Comparison of ENCODE assay signal across 21 mouse cellular contexts in genomic region chr13:19022310-19022709, GRCm38 (mm10).
DNase-seq lines count a peak whose midpoint lies in the region; ATAC-seq and TF ChIP-seq lines count a peak whose summit lies in the region.
"Had no signal": no experiment of that assay in that cellular context is flagged by ENCODE, and none has a peak within 500 bp of the region (broad histone marks: within the 10 kb centered on the region; RNA-seq: fewer than 3 reads in every experiment).

No protein-coding gene starts in this region.

- H3K4me3 ChIP-seq in hindbrain, embryonic 15.5 days = no peak overlapping the region
- H3K4me3 ChIP-seq in hindbrain, embryonic 12.5 days = no peak overlapping the region
- H3K4me3 ChIP-seq in lung, postnatal 0 days (ENCODE audit: low read depth, low read length) = no peak overlapping the region
- H3K4me3 ChIP-seq in lung, adult 2 months (replicated peaks; ENCODE audit: extremely low read depth, low read depth, low read length) = no peak overlapping the region
- no peak overlapping the region for H3K4me3 ChIP-seq in liver, embryonic 12.5 days
- no peak overlapping the region for H3K4me3 ChIP-seq in forebrain, embryonic 13.5 days
- H3K4me3 ChIP-seq: embryonic facial prominence, embryonic 15.5 days; heart, embryonic 12.5 days; limb, embryonic 10.5 days; megakaryocyte, embryonic 14.5 days had no signal

- H3K27me3 ChIP-seq in hindbrain, embryonic 15.5 days = no peaks in the 10 kb centered on the region
- H3K27me3 ChIP-seq in hindbrain, embryonic 12.5 days = no peaks in the 10 kb centered on the region
- no peaks in the 10 kb centered on the region for H3K27me3 ChIP-seq in lung, postnatal 0 days (replicated peaks; ENCODE audit: insufficient read depth, low read length)
- no peaks in the 10 kb centered on the region for H3K27me3 ChIP-seq in liver, embryonic 12.5 days (replicated peaks)
- H3K27me3 ChIP-seq in forebrain, embryonic 13.5 days = no peaks in the 10 kb centered on the region
- H3K27me3 ChIP-seq: embryonic facial prominence, embryonic 15.5 days; heart, embryonic 12.5 days; megakaryocyte, embryonic 14.5 days had no signal

- H3K9me3 ChIP-seq in hindbrain, embryonic 15.5 days = no peaks in the 10 kb centered on the region
- H3K9me3 ChIP-seq in hindbrain, embryonic 12.5 days (replicated peaks) = 0 out of 2 replicates have a peak, but pooled peaks cover 4% of the 10 kb centered on the region
- no peaks in the 10 kb centered on the region for H3K9me3 ChIP-seq in lung, postnatal 0 days (ENCODE audit: low read length)
- H3K9me3 ChIP-seq in liver, embryonic 12.5 days (replicated peaks) = no peaks in the 10 kb centered on the region
- H3K9me3 ChIP-seq in forebrain, embryonic 13.5 days (replicated peaks) = no peaks in the 10 kb centered on the region
- H3K9me3 ChIP-seq: embryonic facial prominence, embryonic 15.5 days; heart, embryonic 12.5 days; limb, embryonic 10.5 days; megakaryocyte, embryonic 14.5 days had no signal

- DNase-seq in lung, postnatal 0 days (ENCODE audit: low spot score) = peak; percentile 41
- DNase-seq in lung, adult 2 months = no peak
- peak; percentile 78 to 82 for DNase-seq in cerebellum, adult 18-20 months
- peak; percentile 16 for DNase-seq in lung, postnatal 10 days
- DNase-seq: B cell, adult 2 months; gastrocnemius, postnatal 10 days; kidney, adult 2 months; kidney, postnatal 4 days; layer of hippocampus, postnatal 36 days; right cerebral cortex, postnatal 4 days; thymus, adult 2 months had no signal

- TF ChIP-seq POLR2A in lung, adult 2 months (IDR thresholded peaks at IDR 0.05; ENCODE audit: borderline replicate concordance, extremely low read depth, low read depth, low read length) = no peak

- H3K9ac ChIP-seq in hindbrain, embryonic 15.5 days = no peak overlapping the region
- H3K9ac ChIP-seq in hindbrain, embryonic 12.5 days = no peak overlapping the region
- no peak overlapping the region for H3K9ac ChIP-seq in lung, postnatal 0 days (replicated peaks; ENCODE audit: low read depth)
- H3K9ac ChIP-seq in liver, embryonic 12.5 days = no peak overlapping the region
- no peak overlapping the region for H3K9ac ChIP-seq in forebrain, embryonic 13.5 days
- H3K9ac ChIP-seq: embryonic facial prominence, embryonic 15.5 days; heart, embryonic 12.5 days; liver, embryonic 14.5 days had no signal

- TF ChIP-seq EP300 in lung, postnatal 0 days (IDR thresholded peaks at IDR 0.05) = no peak

- H3K36me3 ChIP-seq in hindbrain, embryonic 15.5 days = no peaks in the 10 kb centered on the region
- no peaks in the 10 kb centered on the region for H3K36me3 ChIP-seq in hindbrain, embryonic 12.5 days
- no peaks in the 10 kb centered on the region for H3K36me3 ChIP-seq in lung, postnatal 0 days (ENCODE audit: insufficient read depth, low read length)
- no peaks in the 10 kb centered on the region for H3K36me3 ChIP-seq in liver, embryonic 12.5 days
- no peaks in the 10 kb centered on the region for H3K36me3 ChIP-seq in forebrain, embryonic 13.5 days (ENCODE audit: poor library complexity, severe bottlenecking)
- H3K36me3 ChIP-seq: embryonic facial prominence, embryonic 15.5 days; heart, embryonic 12.5 days; limb, embryonic 10.5 days had no signal

- no peak overlapping the region for H3K4me2 ChIP-seq in hindbrain, embryonic 15.5 days
- no peak overlapping the region for H3K4me2 ChIP-seq in hindbrain, embryonic 12.5 days (replicated peaks)
- H3K4me2 ChIP-seq in lung, postnatal 0 days (replicated peaks; ENCODE audit: low read depth, low read length) = no peak overlapping the region
- no peak overlapping the region for H3K4me2 ChIP-seq in liver, embryonic 12.5 days
- no peak overlapping the region for H3K4me2 ChIP-seq in forebrain, embryonic 13.5 days
- H3K4me2 ChIP-seq: embryonic facial prominence, embryonic 15.5 days; heart, embryonic 12.5 days had no signal

- 0 out of 2 replicates have a peak, but pooled peaks have one; percentile 46 for ATAC-seq in hindbrain, embryonic 15.5 days (ENCODE audit: low FRiP score, low read depth)
- no peak for ATAC-seq in hindbrain, embryonic 12.5 days (ENCODE audit: low FRiP score)
- peak; percentile 43 for ATAC-seq in lung, postnatal 0 days
- ATAC-seq in liver, embryonic 12.5 days = no peak
- ATAC-seq in forebrain, embryonic 13.5 days = no peak
- ATAC-seq: forebrain, embryonic 14.5 days had no signal

- TF ChIP-seq CTCF in lung, postnatal 0 days (IDR thresholded peaks at IDR 0.05) = no peak
- no peak for TF ChIP-seq CTCF in lung, adult 2 months (IDR thresholded peaks at IDR 0.05; ENCODE audit: insufficient read depth, low read length)

- H3K4me1 ChIP-seq in hindbrain, embryonic 15.5 days (replicated peaks) = 0 out of 2 replicates have a peak, but pooled peaks cover 4% of the 10 kb centered on the region
- H3K4me1 ChIP-seq in hindbrain, embryonic 12.5 days = no peaks in the 10 kb centered on the region
- no peaks in the 10 kb centered on the region for H3K4me1 ChIP-seq in lung, postnatal 0 days (ENCODE audit: insufficient read depth, low read depth, low read length)
- no peaks in the 10 kb centered on the region for H3K4me1 ChIP-seq in lung, adult 2 months (ENCODE audit: control insufficient read depth, insufficient read depth, low read length)
- H3K4me1 ChIP-seq in liver, embryonic 12.5 days = no peaks in the 10 kb centered on the region
- H3K4me1 ChIP-seq in forebrain, embryonic 13.5 days = no peaks in the 10 kb centered on the region
- H3K4me1 ChIP-seq: embryonic facial prominence, embryonic 15.5 days; heart, embryonic 12.5 days; limb, embryonic 10.5 days; megakaryocyte, embryonic 14.5 days had no signal

- no peak overlapping the region for H3K27ac ChIP-seq in hindbrain, embryonic 15.5 days (replicated peaks)
- H3K27ac ChIP-seq in hindbrain, embryonic 12.5 days = no peak overlapping the region
- no peak overlapping the region for H3K27ac ChIP-seq in lung, postnatal 0 days (ENCODE audit: low read length)
- no peak overlapping the region for H3K27ac ChIP-seq in liver, embryonic 12.5 days
- H3K27ac ChIP-seq in forebrain, embryonic 13.5 days = no peak overlapping the region
- H3K27ac ChIP-seq: embryonic facial prominence, embryonic 15.5 days; limb, embryonic 10.5 days; liver, embryonic 14.5 days had no signal

- WGBS in hindbrain, embryonic 15.5 days = 71% methylated on average over 3 of the region's 3 CpGs
- 78% methylated on average over 3 of the region's 3 CpGs for WGBS in hindbrain, embryonic 12.5 days
- 47% methylated on average over 3 of the region's 3 CpGs for WGBS in lung, postnatal 0 days
- 56% methylated on average over 3 of the region's 3 CpGs for WGBS in lung, adult 2 months
- whole genome bisulfite sequencing in liver, embryonic 12.5 days (ENCODE audit: insufficient replicate concordance) = 60% methylated on average over 3 of the region's 3 CpGs
- WGBS in forebrain, embryonic 13.5 days = 60% methylated on average over 3 of the region's 3 CpGs

Comparison
In these comparisons a context has a peak if more than half of its experiments do, and no peak if none do; other contexts are left out.
1. ATAC-seq: peak in hindbrain, embryonic 15.5 days (single experiment) and lung, postnatal 0 days (single experiment); none in hindbrain, embryonic 12.5 days (single experiment), liver, embryonic 12.5 days (single experiment) and forebrain, embryonic 13.5 days (single experiment).